Mouse (Mus musculus): ENCODE data around the gene Itprip. TPM values are rescaled to one million over a fixed set of nuclear protein-coding genes. Genes with fewer than 3 reads are reported as not detected.
A peak's percentile ranks its signal among the peaks of the same experiment; 100 is the strongest.

Itprip gene
- total RNA-seq, 4 experiments from 2014 or later: 8.1 to 15.4 (median 11.5) TPM

GRCm38 (mm10) chr19:47885886-47886285 lies 33.2 kb downstream of the Itprip start:
- DNase-seq (ENCODE audit: low spot score): no peak

DNA sequence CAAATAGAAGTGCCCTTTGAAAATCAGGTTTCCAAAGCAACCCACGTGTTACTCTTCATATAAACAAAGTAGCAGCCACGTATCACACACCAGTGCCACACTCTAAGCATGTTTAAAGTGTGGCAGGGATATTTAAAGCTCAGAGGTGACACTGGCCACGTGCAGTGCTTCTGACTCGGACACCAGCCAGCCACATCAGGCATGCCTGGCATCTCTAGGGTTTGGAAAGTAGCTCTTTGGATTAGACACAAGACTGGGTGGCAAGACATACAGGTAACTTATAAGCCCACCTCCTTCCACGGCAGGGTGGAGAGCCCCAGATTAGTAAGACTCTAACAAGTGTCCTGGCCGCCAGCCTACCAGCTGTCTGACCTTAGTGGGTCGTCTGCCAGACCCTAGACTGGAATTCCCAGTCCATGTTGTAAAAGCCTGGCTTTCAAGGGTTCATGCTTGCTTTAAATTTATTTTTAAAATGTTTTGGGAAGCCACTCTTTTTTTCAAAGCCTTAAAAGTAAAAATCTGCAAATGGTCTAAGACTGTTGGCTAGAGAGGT lies 33.8 kb downstream of the Itprip start:
- peak; percentile 35 for DNase-seq (ENCODE audit: low spot score)

DNA sequence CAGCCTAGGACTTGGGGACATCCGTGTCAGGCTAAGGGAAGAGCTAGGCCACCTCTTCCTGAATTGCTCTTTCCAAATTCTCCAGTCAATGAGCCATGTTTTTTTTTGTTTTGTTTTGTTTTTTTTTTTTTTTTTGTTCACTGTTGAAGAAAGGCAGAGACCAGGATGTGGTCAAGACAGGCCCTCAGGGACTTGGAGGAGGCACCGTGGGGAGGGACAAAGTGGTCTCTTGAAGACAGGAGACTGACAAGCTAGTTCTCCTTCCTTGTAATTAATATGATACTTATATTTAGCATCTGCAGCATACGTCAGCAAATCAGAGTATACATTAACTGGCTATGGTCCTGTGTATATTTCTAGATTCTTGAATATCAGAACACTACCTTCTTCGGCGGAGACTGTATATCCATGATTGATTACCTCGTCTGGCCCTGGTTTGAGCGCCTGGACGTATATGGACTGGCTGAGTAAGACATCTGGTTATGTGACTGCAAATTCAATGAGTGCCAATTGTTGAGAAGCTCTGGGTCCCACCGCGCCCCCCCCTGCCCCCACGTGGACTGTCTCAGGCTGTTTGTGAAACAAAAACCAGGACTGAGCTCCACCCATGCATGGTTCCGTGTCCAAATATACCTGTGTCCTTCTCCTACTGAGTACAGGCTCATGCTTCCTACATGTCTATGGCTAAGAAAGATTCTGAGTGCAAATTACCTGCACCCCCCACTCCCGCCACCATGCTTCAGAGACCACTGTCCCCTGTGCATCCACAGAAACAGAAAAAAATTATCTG lies 34.6 kb downstream of the Itprip start:
- no peak for DNase-seq (ENCODE audit: low spot score)

DNA sequence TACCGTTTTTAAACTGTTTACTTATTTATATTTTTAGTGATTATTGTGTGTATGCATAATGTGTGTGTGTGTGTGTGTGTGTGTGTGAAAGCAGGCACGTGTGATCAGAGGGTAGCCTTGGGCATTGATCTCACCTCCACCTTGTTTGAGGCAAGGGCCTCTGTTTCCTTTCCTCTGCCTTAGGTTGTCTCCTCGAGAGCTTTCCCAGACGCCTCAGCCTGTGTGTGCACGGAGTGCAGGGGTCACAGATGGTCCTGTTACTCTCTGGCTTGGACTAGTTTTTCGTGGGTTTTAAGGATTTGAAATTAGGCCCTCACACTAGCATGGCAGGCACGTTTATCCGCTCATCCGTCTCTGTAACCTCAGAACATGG lies 36.2 kb downstream of the Itprip start:
- DNase-seq (ENCODE audit: low spot score): no peak

DNA sequence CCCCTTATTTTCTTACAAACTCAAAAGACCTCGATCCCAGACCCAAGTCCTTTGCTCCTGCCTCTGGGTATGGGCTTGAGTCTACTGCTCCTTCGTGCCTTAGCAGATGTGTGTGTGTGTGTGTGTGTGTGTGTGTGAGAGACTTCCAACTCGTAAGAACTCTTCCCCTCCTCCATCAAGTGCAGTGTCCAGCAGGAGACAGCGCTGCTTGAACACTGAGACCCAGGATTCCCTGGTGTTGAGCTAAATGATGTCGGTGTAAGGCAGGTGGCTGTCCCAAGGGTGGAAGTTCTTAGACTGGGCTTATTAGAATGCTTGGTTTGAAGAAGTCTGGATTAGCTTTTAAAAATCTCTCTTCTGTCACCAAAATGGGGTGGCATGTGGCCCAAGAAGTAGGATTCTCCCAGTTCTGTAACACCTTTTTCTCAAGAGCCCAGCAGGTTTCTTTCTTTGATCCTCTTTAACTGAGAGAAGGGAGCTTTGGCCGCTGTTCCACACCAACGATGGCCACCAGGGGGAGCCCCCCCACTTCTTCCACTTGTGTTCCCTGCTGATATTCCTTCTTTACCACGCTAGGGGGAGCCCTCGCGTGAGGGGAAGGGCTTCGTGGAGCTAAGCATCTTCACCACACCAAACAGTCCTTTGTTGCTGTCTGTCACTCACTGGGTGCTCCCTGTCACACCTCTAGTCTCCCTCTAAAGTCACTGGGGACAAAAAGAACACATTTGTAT lies 36.8 kb downstream of the Itprip start:
- DNase-seq (ENCODE audit: low spot score): peak; percentile 81

GRCm38 (mm10) chr19:47881538-47881937 lies 37.6 kb downstream of the Itprip start:
- DNase-seq (ENCODE audit: low spot score): no peak

DNA sequence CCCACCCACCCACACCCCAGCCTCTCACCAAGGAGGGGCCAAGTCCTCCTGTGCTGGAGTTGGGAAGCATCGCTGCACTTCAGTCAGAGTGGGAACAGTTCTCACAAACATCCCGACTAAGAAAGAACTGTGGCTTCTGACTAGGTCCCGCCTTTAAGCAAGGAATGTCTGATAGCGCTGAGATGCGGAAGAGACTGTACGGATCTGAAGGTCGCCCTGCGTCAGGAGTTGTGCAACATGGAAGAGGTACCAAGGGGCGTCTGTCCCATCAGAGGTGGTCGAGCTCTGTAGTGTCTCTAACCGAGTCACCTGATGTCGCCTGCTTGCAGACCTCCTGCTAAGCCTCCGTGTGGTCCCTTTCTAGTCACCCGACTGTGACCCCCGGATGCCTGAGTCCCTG lies 42.8 kb downstream of the Itprip start:
- DNase-seq (ENCODE audit: low spot score): no peak

DNA sequence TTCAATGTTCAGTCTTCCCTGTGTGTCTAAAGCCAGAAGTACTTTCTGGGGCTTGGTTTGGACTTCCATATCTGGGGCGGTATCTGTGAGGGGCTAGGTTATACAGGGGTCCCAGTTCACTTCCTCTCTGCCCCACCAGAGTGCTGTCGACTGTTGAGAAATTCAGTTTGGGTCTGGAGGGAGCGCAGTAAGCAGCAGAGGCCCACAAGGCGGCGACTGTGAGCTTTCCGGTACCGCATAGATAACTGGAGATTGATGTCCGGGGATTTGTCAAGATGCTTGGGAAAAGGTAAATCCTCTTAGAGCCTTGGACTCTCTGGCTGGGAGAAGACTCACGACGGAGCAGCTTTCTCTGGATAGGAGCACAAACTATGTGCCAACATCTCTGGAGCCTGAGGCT lies 47.6 kb downstream of the Itprip start:
- DNase-seq (ENCODE audit: low spot score): no peak

DNA sequence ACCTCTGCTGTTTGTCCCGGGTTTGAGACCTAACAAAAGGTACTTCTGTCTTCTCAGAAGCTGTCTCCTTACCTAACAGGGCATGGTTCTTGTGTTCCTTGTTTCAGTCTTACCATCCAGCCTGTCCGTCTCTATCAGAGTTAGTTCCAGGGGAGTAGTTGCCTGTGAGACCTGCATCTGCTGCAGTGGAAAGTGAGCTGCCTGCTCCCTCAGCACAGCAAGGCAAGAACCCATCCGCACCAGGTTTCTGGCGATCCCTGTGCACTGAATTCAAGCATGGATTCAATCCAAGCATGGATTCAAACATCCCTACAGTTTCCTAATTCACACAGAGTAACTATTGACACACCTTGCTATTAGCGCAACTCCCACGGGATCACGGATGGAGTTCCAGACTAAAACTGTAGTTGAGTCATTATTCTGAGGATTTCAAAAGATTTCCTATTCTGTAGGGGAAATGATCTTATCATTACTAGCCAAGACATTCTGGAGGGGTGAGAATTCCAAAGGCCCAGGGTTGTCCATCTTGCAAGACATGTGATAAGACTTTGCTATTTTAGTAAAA lies 48.9 kb downstream of the Itprip start:
- no peak for DNase-seq (ENCODE audit: low spot score)

GRCm38 (mm10) chr19:47869516-47869915 lies 49.6 kb downstream of the Itprip start:
- DNase-seq (ENCODE audit: low spot score): no peak

- DNase-seq (ENCODE audit: low spot score): no peak
These were observed 50.1 kb downstream of the Itprip start for GRCm38 (mm10) chr19:47868951-47869350.

DNA sequence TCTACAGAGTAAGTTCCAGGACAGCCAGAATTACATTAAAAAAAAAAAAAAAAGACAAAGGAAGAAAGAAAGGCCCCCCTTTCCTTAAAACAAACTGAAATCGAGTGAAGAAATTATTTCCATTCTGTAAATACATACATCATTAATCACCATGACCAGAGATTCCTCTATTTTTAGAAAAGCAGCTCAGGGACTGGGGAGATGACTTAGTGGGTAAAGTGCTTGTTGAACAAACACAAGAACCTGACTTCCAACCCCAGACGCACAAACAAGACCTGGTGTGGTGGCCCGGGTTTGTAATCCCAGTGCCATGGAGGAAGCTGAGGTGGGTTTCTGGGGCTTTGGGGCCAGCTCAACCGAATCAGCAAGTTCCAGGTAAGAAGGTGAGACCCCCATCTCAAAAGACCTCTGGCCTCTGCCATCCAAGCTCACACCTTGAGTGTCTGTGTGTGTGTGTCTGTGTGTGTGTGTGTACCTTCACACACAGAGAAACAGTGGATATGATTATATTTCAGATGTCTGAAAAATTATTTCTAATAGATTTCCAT lies 51.4 kb downstream of the Itprip start:
- no peak for DNase-seq (ENCODE audit: low spot score)

GRCm38 (mm10) chr19:47865353-47865947 lies 53.6 kb downstream of the Itprip start, which contains the start of gene Gsto2:
Gene Gsto2 (plus strand): TSS chr19:47865534.
- peak; percentile 90 for DNase-seq (ENCODE audit: low spot score)

DNA sequence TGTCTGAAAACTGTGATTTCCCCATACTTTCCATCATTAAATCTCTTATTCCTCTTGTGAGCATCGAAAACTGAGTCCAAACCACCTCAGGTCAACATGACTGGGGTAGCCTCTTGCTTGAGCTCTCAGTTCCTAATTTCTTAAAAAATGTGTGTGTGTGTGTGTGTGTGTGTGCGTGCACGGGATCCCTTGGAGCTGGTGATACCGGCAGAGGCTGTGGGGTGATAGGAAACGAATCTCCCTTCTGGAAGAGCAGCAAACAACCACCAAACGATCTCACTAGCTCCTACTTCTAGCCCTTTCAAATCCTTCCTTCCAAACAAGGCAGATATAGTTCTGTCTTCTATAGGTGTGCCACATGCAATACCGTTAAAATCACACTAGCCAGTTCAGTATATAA lies 54.4 kb downstream of the Itprip start:
- DNase-seq (ENCODE audit: low spot score): no peak

- DNase-seq (ENCODE audit: low spot score): no peak
These were observed 55.0 kb downstream of the Itprip start for GRCm38 (mm10) chr19:47864051-47864450.

GRCm38 (mm10) chr19:47862581-47862980 lies 56.5 kb downstream of the Itprip start:
- no peak for DNase-seq (ENCODE audit: low spot score)

DNA sequence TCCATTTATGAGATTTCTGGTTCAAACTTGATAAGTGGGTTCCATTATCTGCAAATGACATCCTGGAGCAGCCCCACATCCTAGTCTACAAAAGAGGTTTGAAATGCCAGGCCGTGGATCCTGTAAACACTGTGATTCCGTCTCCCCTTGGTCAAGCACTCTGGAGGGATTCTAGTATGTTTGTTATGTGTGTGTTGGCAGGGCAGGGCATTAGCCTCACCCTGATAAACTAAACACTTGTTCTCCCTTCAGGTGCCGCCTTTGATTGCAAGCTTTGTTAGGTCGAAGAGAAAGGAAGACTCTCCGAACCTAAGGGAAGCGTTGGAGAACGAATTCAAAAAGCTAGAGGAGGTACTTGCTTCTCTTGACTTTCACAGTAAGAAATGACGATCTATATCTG lies 59.9 kb downstream of the Itprip start:
- DNase-seq (ENCODE audit: low spot score): no peak

GRCm38 (mm10) chr19:47857957-47858942 lies 60.8 kb downstream of the Itprip start:
- no peak for DNase-seq (ENCODE audit: low spot score)

DNA sequence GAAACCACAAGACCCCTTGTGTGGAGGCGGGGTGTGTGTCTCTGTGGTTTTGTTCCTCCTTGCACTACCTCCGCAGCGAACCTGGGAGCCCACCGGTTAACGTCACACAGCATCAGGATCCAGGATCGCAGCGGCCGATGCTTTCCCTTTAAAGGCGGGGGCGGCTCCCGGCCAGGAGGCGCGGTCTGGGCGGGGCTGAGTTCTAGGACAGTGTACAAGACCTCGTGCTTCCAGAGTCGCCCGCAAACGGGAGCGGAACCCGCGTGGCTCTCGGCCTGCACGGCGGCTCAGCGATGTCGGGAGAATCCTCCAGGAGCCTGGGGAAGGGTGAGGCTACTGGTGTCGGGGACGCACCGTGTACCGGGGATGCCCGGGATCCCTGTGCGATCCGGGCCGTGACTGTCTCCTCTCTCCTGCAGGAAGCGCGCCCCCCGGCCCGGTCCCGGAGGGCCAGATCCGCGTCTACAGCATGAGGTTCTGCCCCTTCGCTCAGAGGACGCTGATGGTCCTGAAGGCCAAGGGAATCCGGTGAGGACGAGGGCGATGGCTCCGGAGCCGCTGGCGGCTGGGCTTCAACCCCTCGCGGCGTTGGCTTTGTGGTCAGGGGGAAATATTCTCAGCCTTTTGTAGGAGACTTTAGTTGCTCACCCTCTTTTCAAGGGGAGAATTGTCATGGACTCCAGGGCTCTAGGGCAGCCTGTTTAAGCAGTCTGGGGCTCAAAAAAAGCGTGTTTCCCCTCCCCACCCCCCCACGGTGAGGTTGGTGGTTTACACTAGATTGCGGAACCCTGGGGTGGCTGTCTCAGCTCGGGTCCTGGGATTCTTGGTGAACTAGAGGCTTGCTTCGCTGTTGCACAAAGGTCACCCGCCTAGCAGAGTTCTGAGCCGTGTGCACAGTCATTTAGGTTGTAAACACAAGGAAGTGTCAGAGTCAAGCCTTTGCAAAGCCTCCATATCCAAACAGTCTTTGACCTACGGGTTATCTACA lies 64.0 kb downstream of the Itprip start, which contains the start of gene Gsto1:
Gene Gsto1, plus strand, starts transcription at position 175 of the 988 bp plus-strand sequence.
- DNase-seq (ENCODE audit: low spot score): peak; percentile 91

All from heart, adult 8-10 months (tissue).